Mouse (Mus musculus) monocyte, adult 2 months (primary cell): Measurements from ENCODE around the gene Hexim2.

Experiments
- DNase-seq, 2 experiments: peaks; one replicate each; pipeline ENCODE4 v3.0.0; 2022; ENCODE audit warnings: low spot score in 2 of 2, low read depth in 1 of 2

Gene Hexim2

GRCm38 (mm10) chr11:103131701-103132575 lies at the start of gene Hexim2:
Gene Hexim2 (plus strand): TSS chr11:103132429.
- DNase-seq: peak in 1 of 2 experiments; percentile 18

GRCm38 (mm10) chr11:103093306-103093705 lies 38.9 kb upstream of the Hexim2 start:
- DNase-seq: no peak

GRCm38 (mm10) chr11:103093862-103094833 lies 38.1 kb upstream of the Hexim2 start:
- DNase-seq: no peak

DNA sequence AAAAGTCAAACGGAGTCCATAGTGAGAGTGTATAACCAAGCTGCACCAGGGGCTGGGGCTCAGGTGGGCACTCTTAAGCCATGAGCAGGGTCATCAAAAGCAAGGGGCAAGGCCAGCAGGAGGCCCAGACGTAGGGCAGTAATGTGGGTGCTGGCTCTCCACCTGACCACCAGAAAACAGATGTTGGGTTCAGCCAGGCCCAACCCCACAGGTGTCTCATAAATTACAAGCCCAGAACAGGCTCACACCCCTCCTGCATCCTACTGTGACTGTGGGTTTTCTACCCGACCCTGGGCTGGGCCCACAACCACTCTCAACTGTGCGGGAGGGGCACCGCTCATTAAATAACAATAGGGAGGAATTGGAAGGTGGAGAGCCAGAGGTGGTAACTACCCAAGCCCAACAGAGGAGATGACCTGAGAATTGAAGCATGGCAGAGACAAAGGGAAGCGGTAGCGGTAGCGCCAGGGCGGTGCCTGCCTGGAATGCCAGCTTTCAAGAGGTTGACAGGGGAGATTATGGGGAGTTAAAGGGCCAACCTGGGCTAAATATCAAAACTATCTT lies 37.0 kb upstream of the Hexim2 start:
- no peak for DNase-seq

DNA sequence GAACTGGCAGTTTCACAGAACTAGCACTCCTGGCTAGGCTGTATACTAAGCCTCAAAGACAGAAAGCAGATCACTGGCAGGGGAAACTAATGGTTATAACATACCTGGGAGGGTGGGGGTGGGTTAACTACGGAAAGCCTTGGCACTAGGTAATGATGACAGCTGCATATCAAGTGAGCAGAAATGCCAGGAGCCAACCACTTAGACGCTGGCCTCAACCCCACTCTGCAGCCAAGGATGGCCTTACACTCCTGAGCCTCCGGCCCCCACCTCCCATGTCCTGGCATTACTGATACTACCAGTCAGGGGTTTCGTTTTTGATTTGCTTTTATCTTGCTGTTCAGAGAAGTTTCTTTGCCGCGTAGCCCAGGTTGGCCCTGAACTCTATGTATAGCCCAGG lies 36.4 kb upstream of the Hexim2 start:
- no peak for DNase-seq

DNA sequence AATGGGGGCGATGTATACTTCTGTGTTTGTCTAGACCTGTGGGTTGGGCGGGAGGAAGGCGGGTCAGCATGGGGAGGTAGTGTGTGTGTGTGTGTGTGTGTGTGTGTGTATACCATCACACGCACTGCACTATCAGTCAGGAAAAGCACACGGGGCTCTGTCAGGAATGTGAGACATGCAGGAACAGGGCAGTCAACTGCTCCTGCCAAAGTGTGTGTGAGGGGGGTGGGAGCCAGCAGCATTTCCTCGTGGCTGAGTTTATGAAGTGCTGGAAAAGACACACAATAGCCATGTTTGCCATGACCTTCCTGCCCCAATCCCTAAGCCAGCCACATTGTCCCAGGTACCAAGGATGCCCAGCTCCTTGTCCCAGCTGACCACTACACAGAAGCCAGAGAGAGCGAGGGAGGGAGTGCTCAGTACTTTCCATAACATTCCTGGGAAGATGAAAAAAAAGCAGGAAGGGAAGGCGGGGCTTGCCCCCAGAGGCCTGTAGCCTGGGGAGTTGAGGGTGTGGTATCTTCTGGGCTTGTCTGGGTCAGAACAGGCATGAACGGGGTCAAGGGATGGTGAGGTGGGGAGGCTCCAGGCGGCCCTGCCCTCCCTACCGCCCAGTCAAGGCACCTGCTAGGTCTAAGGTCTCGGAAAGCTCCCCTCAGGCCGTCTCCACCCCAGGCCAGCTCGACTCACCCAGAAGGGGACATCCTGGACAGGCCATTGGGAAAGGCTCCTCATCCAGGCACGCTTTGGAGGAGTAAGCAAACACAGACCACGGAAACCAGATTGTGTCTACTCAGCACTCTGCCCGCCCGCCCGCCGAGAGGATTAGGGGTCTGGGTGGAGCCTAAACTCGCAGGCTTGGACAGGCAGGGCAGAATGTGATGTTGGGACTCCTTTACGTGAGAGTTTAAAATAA lies 35.0 kb upstream of the Hexim2 start:
- DNase-seq: no peak

DNA sequence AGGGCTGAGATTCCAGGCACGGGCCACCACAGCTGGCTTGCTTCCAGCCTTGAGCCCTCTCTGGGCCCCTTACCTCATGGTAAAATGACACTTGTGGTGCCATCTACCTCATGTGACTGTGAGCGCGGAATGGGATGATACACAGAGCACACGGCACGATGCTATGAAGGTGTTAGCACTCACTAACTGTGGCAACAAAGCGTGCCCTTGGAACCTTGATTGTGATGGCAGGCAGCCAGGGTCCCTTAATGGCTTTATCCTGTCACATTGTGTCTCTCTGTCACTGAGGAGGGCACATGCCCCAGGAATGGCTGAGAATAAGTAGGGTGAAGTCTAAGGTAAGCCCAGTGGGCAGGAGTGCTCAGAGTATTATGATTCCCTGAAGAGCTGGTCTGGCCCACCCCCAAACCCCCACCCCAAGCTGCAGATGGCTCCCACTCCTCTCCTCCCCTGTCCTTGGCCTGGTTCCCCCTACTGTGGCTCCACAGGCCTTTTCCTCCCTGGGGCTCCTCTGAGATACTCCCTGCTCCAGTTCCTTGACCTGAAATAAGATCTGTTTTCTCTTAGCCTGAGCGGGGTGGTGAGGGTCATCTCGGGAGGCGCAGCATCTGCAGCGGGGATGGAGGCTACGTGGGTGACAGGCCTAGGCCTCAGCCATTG lies 33.6 kb upstream of the Hexim2 start:
- DNase-seq: no peak

GRCm38 (mm10) chr11:103099352-103099940 lies 32.8 kb upstream of the Hexim2 start:
- no peak for DNase-seq

DNA sequence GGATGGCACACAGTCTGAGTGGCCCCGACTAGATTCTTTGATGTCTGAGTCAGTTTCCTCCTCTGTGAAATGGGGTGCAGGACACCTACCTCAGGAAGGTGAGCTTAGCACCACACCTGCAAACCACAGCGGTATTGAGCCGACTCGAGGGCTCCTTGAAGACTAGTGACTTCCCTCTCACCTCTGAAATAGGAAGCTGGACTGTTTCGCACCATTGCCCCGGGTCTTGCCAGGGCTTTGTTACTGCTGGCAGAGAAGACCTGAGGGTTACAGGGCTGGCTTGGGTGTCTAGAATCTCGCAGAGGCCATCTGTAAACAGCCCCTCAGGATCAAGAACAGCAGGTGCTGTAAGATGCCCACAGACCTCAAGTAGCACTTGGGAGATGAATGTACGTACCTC lies 31.9 kb upstream of the Hexim2 start:
- DNase-seq: no peak

GRCm38 (mm10) chr11:103101481-103101865 lies 30.8 kb upstream of the Hexim2 start, which contains the start of the genes Plcd3 and Acbd4:
Gene Plcd3 (minus strand): TSS chr11:103101658.
Gene Acbd4 (plus strand): TSS chr11:103101682.
- peak in 1 of 2 experiments; percentile 41 for DNase-seq

DNA sequence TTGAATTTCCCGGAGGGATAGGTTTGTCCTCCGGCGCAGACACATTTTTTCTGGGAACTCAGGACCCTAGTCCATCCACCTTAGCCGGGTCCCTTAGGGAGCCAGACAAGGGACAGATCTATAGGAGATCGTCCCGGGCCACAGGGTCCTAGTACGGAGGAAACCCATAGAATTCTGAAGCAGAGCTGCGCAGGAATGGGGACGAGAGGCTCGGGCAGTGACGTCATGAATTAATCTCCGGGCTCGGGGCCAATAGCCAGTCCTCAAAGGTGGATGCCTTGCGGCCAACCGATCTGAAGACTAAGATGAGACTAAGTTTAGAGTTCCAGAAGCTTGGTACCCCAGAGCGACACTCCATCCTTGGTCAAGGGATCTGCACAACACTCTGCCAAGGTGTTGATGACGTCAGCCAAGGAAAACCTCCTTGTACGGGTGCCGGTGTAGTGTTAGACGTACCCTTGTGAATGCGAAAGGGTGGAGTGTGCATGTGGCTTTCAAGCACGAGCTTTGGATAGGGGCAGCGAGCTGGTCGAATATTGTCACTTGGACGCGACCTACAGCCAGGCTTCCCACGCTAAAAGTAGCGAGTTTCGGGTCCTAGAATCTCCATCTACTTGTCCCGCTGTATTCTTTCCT lies 30.2 kb upstream of the Hexim2 start:
- DNase-seq: no peak

DNA sequence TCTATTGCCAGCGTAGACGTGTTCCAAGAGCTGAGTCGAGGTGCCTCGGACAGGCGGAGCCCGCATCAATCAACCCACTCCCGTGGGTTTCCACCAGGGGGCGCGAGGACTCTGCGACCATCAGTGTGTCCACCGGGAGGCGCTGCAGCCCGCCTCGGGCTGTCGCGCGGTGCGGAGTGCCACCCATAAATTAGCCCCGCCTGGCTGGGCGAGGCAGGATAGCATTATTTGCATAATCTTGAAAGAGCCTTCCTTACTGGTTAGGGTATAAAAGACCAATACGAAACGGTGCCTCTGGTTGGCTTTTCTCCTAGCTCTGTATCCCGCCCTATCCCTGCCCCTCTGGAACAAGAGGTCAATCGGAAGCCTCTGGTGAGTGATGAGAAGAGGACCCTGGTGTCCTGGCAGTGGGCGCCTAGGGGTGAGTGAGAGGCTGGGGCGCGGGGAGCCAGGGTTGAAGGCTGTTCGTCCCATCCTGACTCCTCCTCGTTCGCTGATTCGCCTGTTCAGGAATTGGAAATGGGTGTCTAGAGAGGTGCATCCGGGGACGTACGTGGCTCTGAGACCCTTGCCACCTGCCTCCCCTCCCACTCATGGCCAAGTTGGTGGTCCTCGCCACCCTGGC lies 29.4 kb upstream of the Hexim2 start:
- peak; percentile 96 to 99 for DNase-seq

DNA sequence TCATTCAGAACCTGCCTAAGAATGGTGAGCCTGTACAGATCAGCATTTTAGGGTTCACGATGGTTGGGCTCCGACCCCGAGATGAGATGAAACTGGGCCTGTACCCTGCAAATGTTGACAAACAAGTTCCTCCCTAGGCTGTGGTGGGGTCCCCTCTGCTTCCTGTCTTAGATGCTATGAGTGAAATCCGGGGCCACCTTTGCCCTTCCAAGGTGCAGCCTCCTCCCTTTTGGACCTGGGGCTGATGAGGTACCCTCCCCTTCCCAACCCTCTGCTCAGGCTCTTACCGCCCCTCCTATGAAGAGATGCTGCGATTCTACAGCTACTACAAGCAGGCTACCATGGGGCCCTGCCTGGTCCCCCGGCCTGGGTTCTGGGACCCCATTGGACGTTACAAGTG lies 28.6 kb upstream of the Hexim2 start:
- DNase-seq: no peak

DNA sequence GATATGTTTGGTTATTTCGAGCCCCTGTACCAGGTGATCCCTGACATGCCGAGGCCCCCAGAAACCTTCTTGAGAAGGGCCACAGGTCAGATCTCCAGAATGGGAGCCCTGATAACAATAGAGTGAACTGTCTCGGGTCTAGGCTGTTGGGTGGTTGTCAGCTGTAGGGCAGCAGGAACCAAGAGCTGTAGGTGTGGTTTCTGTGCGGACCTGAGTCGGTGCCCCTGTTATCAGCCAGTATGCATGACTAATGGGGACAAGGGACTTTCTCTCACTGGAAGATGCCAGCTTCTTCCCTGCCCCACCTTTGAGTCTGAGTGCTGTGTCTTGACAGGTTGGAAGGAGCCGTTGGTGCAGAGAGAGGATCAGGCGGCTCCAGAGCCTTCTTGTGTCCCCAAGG lies 27.8 kb upstream of the Hexim2 start:
- DNase-seq: no peak

- no peak for DNase-seq
Observed at GRCm38 (mm10) chr11:103105180-103105725, 27.0 kb upstream of the Hexim2 start.

DNA sequence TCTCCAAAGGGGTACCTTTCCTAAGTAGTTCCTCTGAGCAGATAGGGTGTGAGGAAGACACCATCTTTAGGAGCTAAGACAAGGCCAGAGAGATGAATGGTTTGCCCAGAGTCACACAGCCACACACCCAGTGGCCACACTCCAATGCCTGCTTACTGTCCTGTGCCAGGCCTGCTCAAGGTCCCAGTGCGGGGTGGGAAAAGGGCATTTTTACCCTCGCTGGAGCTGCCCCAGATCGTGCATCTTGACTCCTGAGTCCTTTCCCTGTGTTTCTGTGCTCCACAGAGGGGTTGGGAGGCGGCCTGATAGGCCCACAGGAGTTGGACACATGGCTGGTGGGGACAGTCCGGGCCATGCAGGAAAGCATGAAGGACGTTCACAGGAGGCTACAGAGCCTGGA lies 26.4 kb upstream of the Hexim2 start:
- DNase-seq: no peak

DNA sequence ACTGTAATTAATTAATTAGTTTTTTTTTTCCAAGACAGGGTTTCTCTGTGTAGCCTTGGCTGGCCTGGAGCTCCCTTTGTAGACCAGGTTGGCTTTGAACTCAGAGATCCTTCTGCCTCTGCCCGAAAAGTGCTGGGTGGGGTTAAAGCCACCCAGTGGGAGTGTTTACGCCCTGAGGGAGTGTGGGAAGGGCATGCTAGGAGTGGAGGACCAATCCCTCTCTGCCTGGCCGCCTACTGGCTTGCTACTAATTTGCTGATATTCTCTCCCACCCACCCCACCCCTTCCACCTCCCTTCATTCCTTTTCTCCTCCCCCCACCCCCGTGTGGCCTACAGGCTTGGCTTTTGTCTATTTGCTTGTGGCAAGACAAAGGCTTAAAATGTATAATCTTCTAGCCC lies 25.8 kb upstream of the Hexim2 start:
- no peak for DNase-seq

DNA sequence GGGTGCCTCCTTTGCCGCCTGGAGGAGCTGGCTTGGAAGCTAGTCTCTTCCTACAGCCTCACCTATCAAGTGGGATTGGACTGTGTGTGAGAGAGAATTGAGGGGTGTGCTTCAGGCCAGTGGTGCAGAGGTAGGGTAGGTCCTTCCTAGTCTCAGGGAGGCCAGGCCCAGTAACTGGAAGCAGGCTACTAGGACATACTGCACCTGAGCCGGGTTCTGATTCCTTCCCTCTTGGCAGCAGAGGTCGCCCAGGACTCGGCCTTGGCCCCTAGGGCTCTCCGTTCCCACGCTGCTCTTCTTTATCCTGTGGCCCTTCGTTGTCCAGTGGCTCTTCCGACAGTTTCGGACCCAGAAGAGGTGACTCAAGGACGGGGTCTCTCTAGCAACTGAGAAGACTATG lies 20.9 kb upstream of the Hexim2 start:
- no peak for DNase-seq
